Comparison of ENCODE assay signal across 12 mouse cellular contexts in genomic region chr2:38545706-38546105, GRCm38 (mm10). TPM values are rescaled to one million over a fixed set of nuclear protein-coding genes. Genes with fewer than 3 reads are reported as not detected.
A peak's percentile ranks its signal among the peaks of the same experiment; 100 is the strongest.
DNase-seq lines count a peak whose midpoint lies in the region; ATAC-seq and TF ChIP-seq lines count a peak whose summit lies in the region.
"Had no signal": no experiment of that assay in that cellular context is flagged by ENCODE, and none has a peak within 500 bp of the region (broad histone marks: within the 10 kb centered on the region; RNA-seq: fewer than 3 reads in every experiment).

No protein-coding gene starts in this region.

- H3K4me3 ChIP-seq in gastrocnemius, adult 2 months, result no peak overlapping the region
- H3K4me3 ChIP-seq in heart, embryonic 15.5 days, result no peak overlapping the region
- no peak overlapping the region for H3K4me3 ChIP-seq in lung, embryonic 15.5 days
- H3K4me3 ChIP-seq in lung, adult 2 months (replicated peaks; ENCODE audit: extremely low read depth, low read depth, low read length), result no peak overlapping the region
- no peak overlapping the region for H3K4me3 ChIP-seq in heart, embryonic 16.5 days (ENCODE audit: low read length)
- H3K4me3 ChIP-seq: embryonic facial prominence, embryonic 12.5 days; hindbrain, embryonic 12.5 days; megakaryocyte, embryonic 14.5 days had no signal

- TF ChIP-seq CTCF in gastrocnemius, adult 2 months (IDR thresholded peaks at IDR 0.05), result no peak
- TF ChIP-seq CTCF in lung, adult 2 months (IDR thresholded peaks at IDR 0.05; ENCODE audit: insufficient read depth, low read length), result no peak

- no peaks in the 10 kb centered on the region for H3K36me3 ChIP-seq in heart, embryonic 15.5 days
- H3K36me3 ChIP-seq in lung, embryonic 15.5 days, result no peaks in the 10 kb centered on the region
- H3K36me3 ChIP-seq in heart, embryonic 16.5 days (ENCODE audit: control insufficient read depth, insufficient read depth), result no peaks in the 10 kb centered on the region
- H3K36me3 ChIP-seq: hindbrain, embryonic 12.5 days had no signal

- peak overlapping the region; percentile 68 for H3K27ac ChIP-seq in gastrocnemius, adult 2 months
- H3K27ac ChIP-seq in heart, embryonic 15.5 days, result peak overlapping the region; percentile 62
- H3K27ac ChIP-seq in lung, embryonic 15.5 days, result peak overlapping the region; percentile 71
- peak overlapping the region; percentile 49 for H3K27ac ChIP-seq in heart, embryonic 16.5 days (ENCODE audit: low read length)
- H3K27ac ChIP-seq: embryonic facial prominence, embryonic 12.5 days; hindbrain, embryonic 12.5 days had no signal

- H3K4me2 ChIP-seq in heart, embryonic 15.5 days, result no peak overlapping the region
- H3K4me2 ChIP-seq in lung, embryonic 15.5 days, result no peak overlapping the region
- no peak overlapping the region for H3K4me2 ChIP-seq in heart, embryonic 16.5 days (ENCODE audit: low read depth, low read length)
- H3K4me2 ChIP-seq: embryonic facial prominence, embryonic 12.5 days; hindbrain, embryonic 12.5 days had no signal

- no peaks in the 10 kb centered on the region for H3K27me3 ChIP-seq in heart, embryonic 15.5 days
- H3K27me3 ChIP-seq in lung, embryonic 15.5 days, result no peaks in the 10 kb centered on the region
- H3K27me3 ChIP-seq in heart, embryonic 16.5 days (ENCODE audit: control insufficient read depth, insufficient read depth, low read length), result no peaks in the 10 kb centered on the region
- H3K27me3 ChIP-seq: embryonic facial prominence, embryonic 12.5 days; hindbrain, embryonic 12.5 days had no signal

- no peak for ATAC-seq in heart, embryonic 15.5 days (replicated peaks; ENCODE audit: insufficient number of reproducible peaks, insufficient read depth, low FRiP score, low read depth)
- ATAC-seq in lung, embryonic 15.5 days (ENCODE audit: borderline replicate concordance, extremely low read depth, low FRiP score, low TSS enrichment), result no peak
- ATAC-seq in heart, embryonic 16.5 days (replicated peaks; ENCODE audit: extremely low read depth, insufficient read depth, low FRiP score), result no peak

- intact Hi-C loops in gastrocnemius, adult 2 months (cut with DNase I), result no loop called here

- no peak for DNase-seq in gastrocnemius, adult 2 months
- no peak for DNase-seq in gastrocnemius, adult 8-10 months (ENCODE audit: low spot score in 2 of 2)
- no peak for DNase-seq in heart, adult 9 months (ENCODE audit: low spot score in 2 of 2)
- no peak for DNase-seq in lung, adult 2 months
- DNase-seq in embryo, embryonic 11 days, result no peak
- DNase-seq: cerebellum, adult 2 months had no signal

- no peak overlapping the region for H3K9ac ChIP-seq in heart, embryonic 15.5 days
- H3K9ac ChIP-seq in lung, embryonic 15.5 days, result no peak overlapping the region
- no peak overlapping the region; the same call in 1 of the 2 replicates for H3K9ac ChIP-seq in heart, embryonic 16.5 days (ENCODE audit: low read length)
- H3K9ac ChIP-seq: embryonic facial prominence, embryonic 12.5 days; hindbrain, embryonic 12.5 days had no signal

- TF ChIP-seq POLR2A in lung, adult 2 months (IDR thresholded peaks at IDR 0.05; ENCODE audit: borderline replicate concordance, extremely low read depth, low read depth, low read length), result no peak

- H3K9me3 ChIP-seq in heart, embryonic 15.5 days (replicated peaks), result no peaks in the 10 kb centered on the region
- no peaks in the 10 kb centered on the region for H3K9me3 ChIP-seq in lung, embryonic 15.5 days
- H3K9me3 ChIP-seq in heart, embryonic 16.5 days (replicated peaks; ENCODE audit: control insufficient read depth, low read length), result no peaks in the 10 kb centered on the region
- H3K9me3 ChIP-seq: embryonic facial prominence, embryonic 12.5 days; hindbrain, embryonic 12.5 days had no signal

- peaks cover 64% of the 10 kb centered on the region for H3K4me1 ChIP-seq in heart, embryonic 15.5 days (replicated peaks)
- H3K4me1 ChIP-seq in lung, embryonic 15.5 days, result peaks cover 33% of the 10 kb centered on the region
- H3K4me1 ChIP-seq in lung, adult 2 months (ENCODE audit: control insufficient read depth, insufficient read depth, low read length), result peaks cover 18% of the 10 kb centered on the region
- peaks cover 53% of the 10 kb centered on the region for H3K4me1 ChIP-seq in heart, embryonic 16.5 days (ENCODE audit: control insufficient read depth, insufficient read depth, low read length)

RNA-seq across cellular contexts. Expression of gene Nek6, which starts 34.3 kb away (rescaled TPM):
- total RNA-seq in gastrocnemius, adult 2 months (2021), result 10 to 100 TPM in 1 of 2 experiments, 1 to 10 TPM in 1; 4.9 to 10.7 TPM
- total RNA-seq in gastrocnemius, adult 8-10 months (2022), result 10 to 100 TPM; 10.7 to 15.6 (median 14.1) TPM
- 60.8 and 71.4 TPM in 2 replicates for polyA plus RNA-seq in heart, embryonic 15.5 days (2015; fragmentation: Nextera tagmentation; extraction: Ambion mirVana)
- polyA plus RNA-seq in lung, embryonic 15.5 days (2015; fragmentation: Nextera tagmentation; extraction: Ambion mirVana), result 124 and 129 TPM in 2 replicates
- polyA plus RNA-seq in lung, adult 2 months (2012; rRNA removed), result 25.8 and 27.6 TPM in 2 replicates
- polyA plus RNA-seq in heart, embryonic 16.5 days (2015; fragmentation: Nextera tagmentation; extraction: Ambion mirVana), result 66.2 and 67.9 TPM in 2 replicates
